Mouse (Mus musculus) lung, postnatal 25 days (tissue): ENCODE measurements at regions not wholly inside any gene's neighbourhood (a gene's known extent, or its start where the extent isn't known, plus 50 kb on each side); places are given as distances from the start of the nearest gene placed in this dataset.

Source experiments
- DNase-seq: peaks from one replicate; pipeline ENCODE4 v3.0.0; 2022; ENCODE audit warnings: low spot score

GRCm38 (mm10) chr3:66738201-66739062 lies 242.8 kb upstream of the Rsrc1 start:
- DNase-seq: peak; percentile 2

GRCm38 (mm10) chr3:66739356-66740014 lies 241.7 kb upstream of the Rsrc1 start:
- DNase-seq: no peak

- DNase-seq: no peak
These were observed 236.9 kb upstream of the Rsrc1 start for GRCm38 (mm10) chr3:66744133-66744913.

- no peak for DNase-seq
These were observed 234.7 kb upstream of the Rsrc1 start for GRCm38 (mm10) chr3:66746373-66747072.

DNA sequence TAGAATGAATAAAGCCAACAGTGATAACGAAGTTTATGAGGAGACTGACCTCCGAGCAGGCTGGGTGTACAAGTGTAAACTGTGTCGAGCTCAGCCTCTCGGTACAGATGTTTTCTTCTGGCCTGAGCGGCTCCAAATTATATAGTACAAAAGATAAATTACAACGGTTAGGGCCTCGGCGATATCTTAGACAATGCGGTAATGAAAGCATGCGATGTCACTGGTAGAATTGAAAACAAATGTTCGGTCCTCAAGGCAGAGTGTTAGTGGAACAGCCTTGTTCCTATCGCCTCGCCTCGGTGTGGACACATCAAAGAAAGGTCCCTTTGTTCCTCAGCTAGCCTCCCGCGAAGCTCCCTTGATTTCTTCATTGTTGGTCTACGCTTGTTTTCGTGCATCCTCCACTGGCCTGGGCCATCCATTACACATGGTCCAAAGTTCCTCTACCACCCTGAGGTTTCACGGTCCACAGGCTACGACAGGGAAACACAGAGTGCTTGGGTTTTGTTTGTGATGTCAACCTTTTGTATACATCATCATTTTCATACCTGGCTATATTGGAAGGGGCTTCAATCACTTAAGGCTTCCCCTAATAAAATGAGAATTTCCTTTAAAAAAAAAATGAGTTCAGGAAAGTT lies 234.0 kb upstream of the Rsrc1 start:
- DNase-seq: no peak

GRCm38 (mm10) chr3:66758141-66758540 lies 223.0 kb upstream of the Rsrc1 start:
- no peak for DNase-seq

GRCm38 (mm10) chr3:66759841-66760240 lies 221.3 kb upstream of the Rsrc1 start:
- DNase-seq: no peak

GRCm38 (mm10) chr3:66762446-66762845 lies 218.7 kb upstream of the Rsrc1 start:
- DNase-seq: no peak

- no peak for DNase-seq
These were observed 183.7 kb upstream of the Rsrc1 start for GRCm38 (mm10) chr3:66797351-66798010.

DNA sequence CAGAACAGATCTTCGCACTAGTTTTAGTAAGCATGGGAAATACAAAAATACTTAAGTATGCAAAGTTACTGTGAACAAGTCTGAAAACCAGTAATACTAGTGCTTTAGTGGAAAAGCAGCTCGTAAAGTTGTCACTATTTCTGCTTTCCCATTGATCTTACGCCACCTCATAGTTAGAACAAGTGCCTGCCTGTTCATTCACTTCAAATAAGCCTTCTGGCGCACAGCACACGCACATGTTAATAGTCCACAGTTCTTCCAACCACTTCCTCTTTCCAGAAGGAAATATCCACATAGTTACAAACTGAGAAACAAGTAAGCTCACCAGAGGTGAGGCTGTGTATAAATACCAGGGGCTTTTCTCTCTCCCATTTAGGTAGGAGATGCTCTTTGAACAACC lies 182.9 kb upstream of the Rsrc1 start:
- no peak for DNase-seq

GRCm38 (mm10) chr3:66802538-66802937 lies 178.7 kb upstream of the Rsrc1 start:
- DNase-seq: no peak

GRCm38 (mm10) chr3:66806176-66806575 lies 175.0 kb upstream of the Rsrc1 start:
- DNase-seq: no peak

DNA sequence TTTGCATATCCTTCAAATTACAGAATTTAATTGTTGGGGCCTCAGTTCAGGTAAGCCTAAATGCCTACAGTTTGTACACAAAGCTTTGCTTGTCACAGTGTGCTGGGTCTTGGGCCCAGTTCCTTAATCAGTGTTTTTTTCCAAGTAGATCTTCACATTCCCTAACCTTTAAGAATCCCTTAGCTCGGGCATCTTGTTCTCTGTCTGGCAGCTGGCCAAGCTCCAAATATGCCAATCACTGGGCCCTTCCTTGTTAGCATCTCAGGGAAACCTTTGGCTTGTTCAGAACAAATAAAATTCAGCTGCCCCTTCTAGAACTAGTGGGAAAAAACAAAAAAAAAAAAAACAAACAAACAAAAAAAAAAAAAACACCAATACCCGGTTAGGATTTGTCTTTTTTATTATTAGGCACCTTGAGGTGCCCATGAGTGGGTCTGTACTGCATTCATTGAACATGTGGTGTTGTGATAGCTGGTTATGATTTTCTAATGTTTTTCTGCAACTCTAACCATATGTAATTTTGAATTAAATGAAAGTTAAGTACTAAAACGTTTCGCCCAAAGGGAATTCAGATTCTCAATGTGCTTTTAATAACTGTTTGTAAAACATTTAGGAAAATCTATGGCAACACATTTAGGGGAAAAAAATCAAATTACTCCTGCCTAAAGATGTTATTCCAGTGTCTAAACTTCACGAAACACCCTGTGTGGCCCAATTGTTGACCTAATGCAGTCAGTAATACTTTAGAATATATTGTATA lies 168.3 kb upstream of the Rsrc1 start:
- no peak for DNase-seq

- no peak for DNase-seq
These were observed 155.4 kb upstream of the Rsrc1 start for GRCm38 (mm10) chr3:66825761-66826160.
